Mouse (Mus musculus): ENCODE measurements around the gene Fcrlb. TPM values are rescaled to one million over a fixed set of nuclear protein-coding genes. Genes with fewer than 3 reads are reported as not detected.

Gene Fcrlb
- polyA plus RNA-seq, 1 experiment from 2014 or later: 0.26 TPM

GRCm38 (mm10) chr1:170932043-170932442 lies 19.3 kb upstream of the Fcrlb start:
- Histone ChIP-seq H3K27ac (ENCODE audit: low read length) (no peak overlapping the region), H3K4me2 (replicated peaks; ENCODE audit: low read depth, low read length) (no peak overlapping the region), H3K4me3 (ENCODE audit: low read depth, low read length) (no peak overlapping the region), H3K9ac (replicated peaks; ENCODE audit: low read depth) (no peak overlapping the region), H3K36me3 (ENCODE audit: insufficient read depth, low read length) (no peaks in the 10 kb centered on the region), H3K9me3 (ENCODE audit: low read length) (no peaks in the 10 kb centered on the region), H3K27me3 (replicated peaks; ENCODE audit: insufficient read depth, low read length) (no peaks in the 10 kb centered on the region), H3K4me1 (ENCODE audit: insufficient read depth, low read depth, low read length) (no peaks in the 10 kb centered on the region)
- no peak for TF ChIP-seq EP300 (IDR thresholded peaks at IDR 0.05)
- TF ChIP-seq CTCF (IDR thresholded peaks at IDR 0.05): no peak
- WGBS: 66% methylated on average over 3 of the region's 3 CpGs
- no peak for ATAC-seq
- DNase-seq (ENCODE audit: low spot score): no peak

GRCm38 (mm10) chr1:170929245-170929644 lies 16.5 kb upstream of the Fcrlb start:
- Histone ChIP-seq H3K4me2 (replicated peaks; ENCODE audit: low read depth, low read length) (no peak overlapping the region), H3K4me1 (ENCODE audit: insufficient read depth, low read depth, low read length) (no peaks in the 10 kb centered on the region), H3K27ac (ENCODE audit: low read length) (no peak overlapping the region), H3K36me3 (ENCODE audit: insufficient read depth, low read length) (no peaks in the 10 kb centered on the region), H3K9ac (replicated peaks; ENCODE audit: low read depth) (no peak overlapping the region), H3K27me3 (replicated peaks; ENCODE audit: insufficient read depth, low read length) (no peaks in the 10 kb centered on the region), H3K4me3 (ENCODE audit: low read depth, low read length) (no peak overlapping the region), H3K9me3 (ENCODE audit: low read length) (no peaks in the 10 kb centered on the region)
- DNase-seq (ENCODE audit: low spot score): no peak
- TF ChIP-seq EP300 (IDR thresholded peaks at IDR 0.05) (no peak), CTCF (IDR thresholded peaks at IDR 0.05) (no peak)
- WGBS: 75% methylated on average over 4 of the region's 4 CpGs
- ATAC-seq: no peak

GRCm38 (mm10) chr1:170928467-170928866 lies 15.7 kb upstream of the Fcrlb start:
- WGBS: 62% methylated on average over 2 of the region's 2 CpGs
- Histone ChIP-seq H3K4me1 (ENCODE audit: insufficient read depth, low read depth, low read length) (no peaks in the 10 kb centered on the region), H3K27ac (ENCODE audit: low read length) (no peak overlapping the region), H3K4me3 (ENCODE audit: low read depth, low read length) (no peak overlapping the region), H3K27me3 (replicated peaks; ENCODE audit: insufficient read depth, low read length) (no peaks in the 10 kb centered on the region), H3K36me3 (ENCODE audit: insufficient read depth, low read length) (no peaks in the 10 kb centered on the region), H3K9ac (replicated peaks; ENCODE audit: low read depth) (no peak overlapping the region), H3K4me2 (replicated peaks; ENCODE audit: low read depth, low read length) (no peak overlapping the region), H3K9me3 (ENCODE audit: low read length) (no peaks in the 10 kb centered on the region)
- TF ChIP-seq EP300 (IDR thresholded peaks at IDR 0.05) (no peak), CTCF (IDR thresholded peaks at IDR 0.05) (no peak)
- no peak for ATAC-seq
- DNase-seq (ENCODE audit: low spot score): no peak

DNA sequence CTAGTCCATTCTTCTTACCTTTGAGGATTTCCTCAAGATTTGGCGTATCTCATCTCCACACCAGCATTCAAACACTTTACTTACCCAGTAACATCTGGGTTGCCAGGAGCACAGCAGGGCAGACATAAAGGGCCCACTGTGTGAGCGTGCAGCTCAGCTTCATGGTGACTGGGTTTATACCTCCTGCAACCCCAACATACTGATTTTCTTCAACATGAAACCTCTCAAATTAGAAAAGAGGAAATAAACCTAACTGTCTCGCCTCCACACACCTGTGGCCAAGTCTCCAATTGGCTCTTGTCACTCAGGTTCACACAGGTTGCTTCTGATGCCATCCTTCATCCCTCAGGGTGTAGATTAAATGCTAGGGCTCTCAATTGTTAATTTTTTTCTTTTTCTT lies 14.6 kb upstream of the Fcrlb start, which contains the start of gene Fcrla:
Fcrla (minus strand) TSS at position 206 of the 400 bp plus-strand sequence.
- DNase-seq (ENCODE audit: low spot score) (no peak), ATAC-seq (no peak)
- TF ChIP-seq CTCF (IDR thresholded peaks at IDR 0.05) (no peak), EP300 (IDR thresholded peaks at IDR 0.05) (no peak)
- WGBS: 73% methylated on average over 3 of the region's 3 CpGs
- Histone ChIP-seq H3K4me1 (ENCODE audit: insufficient read depth, low read depth, low read length) (no peaks in the 10 kb centered on the region), H3K27ac (ENCODE audit: low read length) (no peak within 1 kb of the TSS), H3K9me3 (ENCODE audit: low read length) (no peaks in the 10 kb centered on the region), H3K4me2 (replicated peaks; ENCODE audit: low read depth, low read length) (no peak within 1 kb of the TSS), H3K4me3 (ENCODE audit: low read depth, low read length) (no peak within 1 kb of the TSS), H3K36me3 (ENCODE audit: insufficient read depth, low read length) (no peaks in the 10 kb centered on the region), H3K9ac (replicated peaks; ENCODE audit: low read depth) (no peak within 1 kb of the TSS), H3K27me3 (replicated peaks; ENCODE audit: insufficient read depth, low read length) (no peaks in the 10 kb centered on the region)

DNA sequence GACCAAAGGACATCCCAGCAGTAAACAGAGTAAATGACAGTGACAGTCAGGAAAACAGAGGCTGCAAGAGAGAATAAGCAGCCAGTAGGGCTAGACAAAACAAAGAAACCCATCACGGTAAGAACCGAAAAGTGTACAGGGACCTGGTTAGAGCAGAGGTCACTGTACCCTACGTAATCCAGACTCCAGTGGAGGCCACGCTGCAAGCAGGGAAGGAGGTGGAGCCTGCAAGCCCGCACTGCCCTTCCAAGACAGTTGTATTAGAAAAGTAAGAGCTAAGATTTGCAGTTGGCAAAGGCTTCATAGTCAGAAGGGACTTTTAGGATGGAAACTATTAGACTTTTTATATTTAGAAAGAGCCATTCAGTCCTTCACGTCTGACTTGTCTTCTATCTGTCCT lies 14.2 kb upstream of the Fcrlb start:
- Histone ChIP-seq H3K9me3 (ENCODE audit: low read length) (no peaks in the 10 kb centered on the region), H3K27me3 (replicated peaks; ENCODE audit: insufficient read depth, low read length) (no peaks in the 10 kb centered on the region), H3K4me3 (ENCODE audit: low read depth, low read length) (no peak overlapping the region), H3K27ac (ENCODE audit: low read length) (no peak overlapping the region), H3K4me1 (ENCODE audit: insufficient read depth, low read depth, low read length) (no peaks in the 10 kb centered on the region), H3K9ac (replicated peaks; ENCODE audit: low read depth) (no peak overlapping the region), H3K4me2 (replicated peaks; ENCODE audit: low read depth, low read length) (no peak overlapping the region), H3K36me3 (ENCODE audit: insufficient read depth, low read length) (no peaks in the 10 kb centered on the region)
- WGBS: 32% methylated on average over 6 of the region's 6 CpGs
- ATAC-seq (no peak), DNase-seq (ENCODE audit: low spot score) (no peak)
- TF ChIP-seq EP300 (IDR thresholded peaks at IDR 0.05): no peak
- TF ChIP-seq CTCF (IDR thresholded peaks at IDR 0.05): no peak

- H3K27me3 ChIP-seq (replicated peaks; ENCODE audit: insufficient read depth, low read length): no peaks in the 10 kb centered on the region
- no peaks in the 10 kb centered on the region for H3K4me1 ChIP-seq (ENCODE audit: insufficient read depth, low read depth, low read length)
- H3K4me3 ChIP-seq (ENCODE audit: low read depth, low read length): no peak overlapping the region
- H3K9ac ChIP-seq (replicated peaks; ENCODE audit: low read depth): no peak overlapping the region
- no peaks in the 10 kb centered on the region for H3K36me3 ChIP-seq (ENCODE audit: insufficient read depth, low read length)
- TF ChIP-seq CTCF (IDR thresholded peaks at IDR 0.05) (no peak), EP300 (IDR thresholded peaks at IDR 0.05) (no peak)
- DNase-seq (ENCODE audit: low spot score): peak; percentile 44
- H3K27ac ChIP-seq (ENCODE audit: low read length): no peak overlapping the region
- H3K4me2 ChIP-seq (replicated peaks; ENCODE audit: low read depth, low read length): no peak overlapping the region
- no peaks in the 10 kb centered on the region for H3K9me3 ChIP-seq (ENCODE audit: low read length)
- WGBS: 54% methylated on average over 6 of the region's 6 CpGs
- ATAC-seq: no peak
Measured at GRCm38 (mm10) chr1:170924485-170924884, 11.7 kb upstream of the Fcrlb start.

DNA sequence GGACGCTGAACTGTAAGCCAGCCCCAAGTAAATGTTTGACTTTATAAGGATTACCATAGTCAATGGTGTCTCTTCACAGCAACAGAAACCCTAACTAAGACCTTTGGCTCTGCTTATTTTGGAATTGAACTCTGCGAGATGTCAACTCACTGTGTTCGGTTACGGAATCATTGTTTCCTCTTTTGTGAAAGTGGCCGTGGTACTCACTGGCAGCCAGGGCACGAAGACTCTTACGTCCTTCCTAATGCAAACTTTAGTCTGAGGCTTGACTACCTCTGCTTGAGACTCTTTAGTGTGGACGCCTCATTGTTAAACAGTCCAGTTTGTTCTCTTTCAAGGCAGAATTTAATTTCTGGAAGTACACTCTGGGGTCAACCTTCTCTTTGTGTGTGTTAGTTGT lies 6.6 kb upstream of the Fcrlb start:
- no peak for ATAC-seq
- H3K9me3 ChIP-seq (ENCODE audit: low read length): no peaks in the 10 kb centered on the region

More for the DNA sequence above, 6.6 kb upstream of the Fcrlb start:
- Histone ChIP-seq H3K36me3 (ENCODE audit: insufficient read depth, low read length) (no peaks in the 10 kb centered on the region), H3K4me3 (ENCODE audit: low read depth, low read length) (no peak overlapping the region), H3K27ac (ENCODE audit: low read length) (no peak overlapping the region), H3K4me1 (ENCODE audit: insufficient read depth, low read depth, low read length) (no peaks in the 10 kb centered on the region), H3K27me3 (replicated peaks; ENCODE audit: insufficient read depth, low read length) (no peaks in the 10 kb centered on the region), H3K9ac (replicated peaks; ENCODE audit: low read depth) (no peak overlapping the region), H3K4me2 (replicated peaks; ENCODE audit: low read depth, low read length) (no peak overlapping the region)
- no peak for DNase-seq (ENCODE audit: low spot score)
- 83% methylated on average over 8 of the region's 8 CpGs for WGBS
- no peak for TF ChIP-seq EP300 (IDR thresholded peaks at IDR 0.05)
- TF ChIP-seq CTCF (IDR thresholded peaks at IDR 0.05): no peak
